Mouse (Mus musculus) spleen, postnatal 10 days (tissue): ENCODE measurements around the gene Zfp598.
"Not testable (repeated sequence)": the region's sequence is repeated elsewhere in the genome, so short reads cannot be mapped to it uniquely, and the experiment has no call there.

Source experiments
- DNase-seq, 2 experiments: peaks; one replicate each; pipeline ENCODE4 v3.0.0; 2021 to 2022; ENCODE audit warnings: low spot score in 2 of 2

The Zfp598 gene

DNA sequence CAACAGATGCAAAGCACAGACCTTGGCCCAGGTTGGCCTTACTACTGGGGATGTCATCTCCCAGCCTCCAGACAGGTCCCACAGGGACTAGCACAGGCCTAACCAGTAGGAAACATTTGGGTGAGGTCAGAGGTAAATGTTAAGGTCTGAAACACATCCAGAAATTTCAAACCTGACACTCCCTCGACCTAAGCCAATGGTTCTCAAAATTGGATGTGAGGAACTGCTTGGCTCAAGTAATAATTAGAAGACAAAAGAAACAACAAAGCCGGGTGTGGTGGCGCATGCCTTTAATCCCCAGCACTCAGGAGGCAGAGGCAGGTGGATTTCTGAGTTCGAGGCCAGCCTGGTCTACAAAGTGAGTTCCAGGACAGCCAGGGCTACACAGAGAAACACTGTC is 23.1 kb upstream of the Zfp598 start:
- DNase-seq: no peak

GRCm38 (mm10) chr17:24647493-24647892 is 22.0 kb upstream of the Zfp598 start:
- no peak for DNase-seq

DNA sequence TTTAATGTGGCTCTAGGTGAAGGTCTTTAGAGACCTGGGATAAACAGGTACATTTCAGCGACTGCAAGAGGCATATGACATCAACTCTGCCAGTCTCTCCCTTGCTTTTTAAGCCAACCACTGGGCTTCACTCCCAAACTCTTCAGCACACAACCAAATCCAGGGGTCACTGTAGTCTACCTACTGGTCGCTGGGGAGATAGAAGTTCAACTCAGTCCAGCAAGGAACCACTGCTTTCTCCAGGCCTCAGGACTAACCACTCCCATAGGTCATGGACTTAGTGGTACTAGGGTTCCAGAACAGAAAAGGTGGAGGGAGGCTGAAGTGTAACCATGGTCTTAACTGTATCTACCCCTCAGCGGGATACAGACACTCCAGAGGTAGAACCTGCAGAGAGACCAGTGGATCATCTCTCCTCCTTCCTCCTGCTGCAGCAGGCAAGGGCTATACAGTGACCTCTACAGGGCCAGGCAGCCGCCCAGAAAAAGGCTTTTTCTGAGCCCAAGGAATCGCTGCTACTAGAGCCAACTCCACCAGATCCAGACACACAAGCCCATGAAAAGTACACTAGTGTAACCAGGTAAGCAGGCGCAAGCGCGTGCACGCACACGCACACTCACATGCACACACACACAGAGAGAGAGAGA is 20.6 kb upstream of the Zfp598 start:
- DNase-seq: no peak

DNA sequence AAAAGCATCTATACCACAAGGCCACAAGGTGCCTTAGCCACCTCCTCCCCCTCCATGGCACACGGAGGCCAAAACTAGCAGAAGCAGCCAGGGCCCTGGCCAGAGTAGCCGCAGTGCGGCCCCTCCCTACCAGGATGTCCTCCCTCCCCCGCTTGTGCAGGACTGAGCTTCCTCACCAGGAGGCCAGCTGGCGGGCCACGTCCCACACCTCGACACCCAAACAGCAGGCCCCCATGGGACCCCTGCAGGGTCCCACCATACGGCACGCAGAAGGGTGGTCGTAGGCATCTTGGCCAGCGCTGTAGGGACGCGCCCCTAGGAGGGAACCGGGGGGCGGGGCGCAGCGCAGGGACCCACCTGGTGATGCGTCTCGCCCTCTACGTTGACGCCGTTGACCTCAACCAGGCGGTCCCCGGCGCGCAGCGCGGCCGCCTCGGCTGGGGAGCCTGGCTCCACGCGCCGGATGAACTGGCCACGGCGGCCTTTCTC is 19.9 kb upstream of the Zfp598 start:
- no peak for DNase-seq

- DNase-seq: no peak
These were observed 19.3 kb upstream of the Zfp598 start, which contains the start of gene Slc9a3r2 for GRCm38 (mm10) chr17:24650070-24650616. Gene Slc9a3r2 (minus strand): TSS chr17:24650327.

- no peak for DNase-seq
These were observed 18.7 kb upstream of the Zfp598 start for GRCm38 (mm10) chr17:24650766-24651165.

- no peak for DNase-seq
These were observed 17.7 kb upstream of the Zfp598 start for GRCm38 (mm10) chr17:24651835-24652234.

DNA sequence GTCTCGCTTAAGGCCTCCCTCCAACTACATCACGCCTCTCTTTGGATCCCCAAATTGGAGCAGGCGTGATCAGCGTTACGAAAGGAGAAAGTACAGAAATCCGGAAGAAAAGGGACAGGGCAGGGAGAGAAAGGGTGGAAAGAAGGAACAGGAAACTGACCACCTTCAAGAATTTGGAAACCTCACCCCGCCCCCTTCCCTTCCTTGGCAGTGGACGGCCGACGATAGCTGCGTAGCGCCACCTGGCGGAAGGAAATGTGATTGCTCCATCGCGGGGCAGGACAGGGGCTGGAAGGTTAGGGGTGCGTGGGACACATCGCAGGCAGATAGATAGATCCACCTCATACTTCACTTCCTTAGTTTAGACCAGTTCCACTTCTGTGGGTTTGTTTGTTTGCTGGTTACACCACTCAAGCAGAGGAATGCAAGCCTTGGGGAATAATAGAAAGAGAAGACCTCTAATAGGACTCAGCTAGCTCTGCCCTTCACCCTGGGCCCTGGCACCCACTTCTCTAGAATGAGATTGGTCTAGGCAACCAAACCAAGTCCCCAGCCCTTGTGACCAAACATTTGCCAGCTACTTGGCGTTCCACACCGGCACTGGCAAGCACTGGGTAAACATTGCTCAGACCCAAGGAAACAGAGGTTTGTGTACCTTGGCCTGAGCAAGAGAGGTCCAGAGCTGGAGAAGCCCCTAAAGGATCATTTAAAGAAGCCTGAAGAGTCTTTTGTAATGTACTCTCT is 15.3 kb upstream of the Zfp598 start:
- peak; percentile 63 to 83 for DNase-seq

- no peak for DNase-seq
These were observed 14.5 kb upstream of the Zfp598 start for GRCm38 (mm10) chr17:24654969-24655368.

- DNase-seq: peak in 1 of 2 experiments; percentile 41
These were observed 11.3 kb upstream of the Zfp598 start, which contains the start of gene Npw for GRCm38 (mm10) chr17:24658017-24658758. Gene Npw (minus strand): TSS chr17:24658457.

DNA sequence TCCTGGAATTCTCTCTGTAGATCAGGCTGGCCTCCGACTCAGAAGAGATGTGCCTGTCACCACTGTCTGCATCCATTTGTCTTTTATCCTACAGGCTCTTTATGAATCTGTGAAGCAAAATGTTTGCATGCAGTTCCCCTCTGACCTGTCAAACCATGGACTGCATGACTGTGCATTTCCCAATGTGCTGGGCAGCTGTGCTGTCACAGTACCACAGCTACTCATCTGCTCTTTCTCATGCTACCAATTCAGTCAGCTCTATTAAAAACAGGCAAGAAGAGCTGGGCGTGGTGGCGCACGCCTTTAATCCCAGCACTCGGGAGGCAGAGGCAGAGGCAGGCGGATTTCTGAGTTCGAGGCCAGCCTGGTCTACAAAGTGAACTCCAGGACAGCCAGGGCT is 2.5 kb upstream of the Zfp598 start:
- not testable (repeated sequence) for DNase-seq

- DNase-seq: peak in 1 of 2 experiments; percentile 77
These were observed 2.1 kb upstream of the Zfp598 start for GRCm38 (mm10) chr17:24667416-24667815.

DNA sequence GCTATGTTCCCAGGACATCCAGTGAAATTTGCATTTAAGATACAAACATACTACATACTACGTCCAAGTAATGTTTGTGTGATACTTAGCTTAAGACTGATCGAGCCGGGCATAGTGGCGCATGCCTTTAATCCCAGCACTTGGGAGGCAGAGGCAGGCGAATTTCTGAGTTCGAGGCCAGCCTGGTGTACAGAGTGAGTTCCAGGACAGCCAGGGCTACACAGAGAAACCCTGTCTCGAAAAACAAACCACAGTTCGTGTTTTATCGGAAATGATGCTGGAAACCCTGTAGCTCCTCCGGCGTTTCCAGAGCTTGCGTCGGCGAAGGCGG is 308 bp upstream of the Zfp598 start:
- not testable (repeated sequence) for DNase-seq

- DNase-seq: no peak
These were observed 858 bp downstream of the Zfp598 start for GRCm38 (mm10) chr17:24670246-24670844.

DNA sequence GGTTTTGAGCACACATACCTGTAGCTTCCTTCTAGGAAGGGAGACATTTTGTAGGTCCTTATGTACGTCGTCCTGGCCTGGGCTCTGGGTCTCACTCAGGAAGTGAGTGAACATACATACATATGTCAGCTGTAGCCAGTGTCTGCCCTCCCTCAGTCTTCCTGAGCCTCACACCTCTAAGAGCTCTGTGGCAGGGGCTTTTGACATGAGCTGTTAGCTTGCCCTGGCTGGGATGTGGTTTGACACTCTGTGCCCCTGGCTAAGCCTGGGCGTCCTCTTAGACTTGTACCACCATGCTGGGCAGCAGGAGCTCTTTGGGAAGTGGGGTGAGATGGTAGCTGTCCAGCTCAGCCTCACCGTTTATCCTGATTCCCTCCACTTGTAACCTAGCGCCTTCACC is 1.9 kb downstream of the Zfp598 start:
- DNase-seq: no peak

DNA sequence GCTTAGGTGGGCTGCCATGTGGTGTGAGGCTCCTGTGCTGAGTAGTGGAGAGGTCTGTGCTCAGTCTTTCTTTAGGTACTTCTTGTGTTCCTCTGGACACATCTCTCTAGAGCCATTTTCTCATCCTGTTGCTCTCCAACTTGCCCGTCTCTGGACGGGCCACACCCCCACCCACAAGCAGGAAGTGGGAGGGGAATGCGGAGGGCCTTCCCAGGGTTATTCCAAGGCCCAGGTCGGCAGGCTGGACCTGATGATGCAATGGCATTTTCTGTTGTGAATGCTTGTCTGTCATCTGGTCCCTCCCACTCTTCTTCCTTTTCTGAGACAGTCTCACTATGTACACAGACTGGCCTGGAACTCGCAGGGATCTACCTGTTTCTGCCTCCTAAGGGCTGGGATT is 2.7 kb downstream of the Zfp598 start:
- no peak for DNase-seq

DNA sequence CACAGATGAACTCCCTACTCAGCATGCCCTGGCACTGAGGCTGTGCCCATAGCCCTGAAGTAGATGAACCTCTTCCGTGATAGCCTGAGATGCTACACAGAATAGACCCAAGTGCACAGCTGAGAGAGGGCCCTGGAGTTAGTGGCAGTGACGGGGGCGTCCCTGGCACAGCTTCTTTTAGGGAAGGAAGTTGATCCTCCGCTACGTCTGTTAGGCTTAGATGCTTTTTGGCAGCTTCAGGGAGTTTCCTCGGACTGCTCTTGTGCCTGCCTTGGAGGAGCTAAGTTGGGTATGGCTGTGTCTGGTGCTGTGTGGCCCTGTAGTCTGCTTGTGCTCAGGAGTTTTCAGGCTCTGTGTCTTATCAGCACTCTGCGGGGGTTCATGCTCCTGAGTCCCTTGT is 4.8 kb downstream of the Zfp598 start:
- no peak for DNase-seq

- DNase-seq: peak; percentile 70 to 87
These were observed 6.7 kb downstream of the Zfp598 start for GRCm38 (mm10) chr17:24676187-24676586.

- DNase-seq: no peak
These were observed 7.4 kb downstream of the Zfp598 start for GRCm38 (mm10) chr17:24676877-24677276.

GRCm38 (mm10) chr17:24677500-24678080 is 8.1 kb downstream of the Zfp598 start:
- DNase-seq: no peak

GRCm38 (mm10) chr17:24686514-24686913 is 17.0 kb downstream of the Zfp598 start:
- peak in 1 of 2 experiments; percentile 82 for DNase-seq
